Mouse (Mus musculus): ENCODE results near the gene Gm10518. TPM values are rescaled to one million over a fixed set of nuclear protein-coding genes. Genes with fewer than 3 reads are reported as not detected.
A peak's percentile ranks its signal among the peaks of the same experiment; 100 is the strongest.
"Not testable (repeated sequence)": the region's sequence is repeated elsewhere in the genome, so short reads cannot be mapped to it uniquely, and the experiment has no call there.

Gene Gm10518
- total RNA-seq (2015; ENCODE audit: low replicate concordance) (not detected in 2 replicates), total RNA-seq (2017; ENCODE audit: low replicate concordance) (not detected in 2 replicates)

DNA sequence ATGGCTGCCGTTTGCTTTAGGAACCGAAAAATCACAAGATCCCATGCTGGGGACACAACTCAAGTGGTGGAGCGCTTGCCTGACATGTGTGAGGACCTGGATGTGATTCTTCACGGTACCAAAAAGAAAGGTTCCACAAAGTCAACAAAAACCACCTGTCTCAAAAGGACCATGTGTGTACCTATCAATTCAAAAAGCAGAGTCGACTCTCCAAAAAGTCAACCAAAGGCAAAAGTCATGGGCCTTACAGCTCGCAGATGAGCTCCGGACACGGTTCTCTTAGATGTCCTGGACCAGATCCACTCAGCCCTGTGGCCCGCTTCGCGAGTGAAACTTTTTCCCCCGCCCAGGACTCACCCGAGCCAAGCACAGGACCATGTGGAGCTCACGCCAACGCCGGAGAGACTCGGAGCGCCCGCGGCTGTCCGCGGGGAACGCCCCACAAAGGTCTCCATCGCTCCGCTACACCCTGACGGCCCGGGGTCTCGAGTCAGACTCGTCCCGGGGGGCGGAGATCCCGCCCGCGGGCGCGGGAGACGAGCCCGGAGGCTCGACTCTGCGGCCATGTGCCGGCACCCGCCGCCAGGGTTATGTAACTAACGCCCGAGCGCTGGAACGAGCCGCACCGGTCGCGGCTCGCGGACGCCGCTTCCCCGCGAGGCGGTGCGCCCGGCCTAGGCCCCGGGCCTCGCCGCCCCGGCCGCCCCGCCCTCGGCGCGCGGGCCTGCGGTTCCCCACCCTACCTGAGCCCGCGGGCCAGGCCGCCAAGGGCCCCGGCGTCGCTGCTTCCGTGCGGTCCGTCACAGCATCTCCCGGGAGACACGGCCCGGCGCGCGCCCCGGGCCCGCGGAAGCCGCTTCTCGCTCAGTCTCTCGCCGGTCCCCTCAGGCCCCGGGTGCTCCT is at the start of gene Gm10518:
Gene Gm10518 (plus strand): TSS at position 767 of the 903 bp plus-strand sequence.
- ATAC-seq (replicated peaks; ENCODE audit: low FRiP score, poor library complexity, severe bottlenecking): peak; percentile 57

- ATAC-seq (replicated peaks; ENCODE audit: low FRiP score, poor library complexity, severe bottlenecking): no peak
Measured at GRCm38 (mm10) chr1:179756477-179756876, 46.7 kb upstream of the Gm10518 start.

DNA sequence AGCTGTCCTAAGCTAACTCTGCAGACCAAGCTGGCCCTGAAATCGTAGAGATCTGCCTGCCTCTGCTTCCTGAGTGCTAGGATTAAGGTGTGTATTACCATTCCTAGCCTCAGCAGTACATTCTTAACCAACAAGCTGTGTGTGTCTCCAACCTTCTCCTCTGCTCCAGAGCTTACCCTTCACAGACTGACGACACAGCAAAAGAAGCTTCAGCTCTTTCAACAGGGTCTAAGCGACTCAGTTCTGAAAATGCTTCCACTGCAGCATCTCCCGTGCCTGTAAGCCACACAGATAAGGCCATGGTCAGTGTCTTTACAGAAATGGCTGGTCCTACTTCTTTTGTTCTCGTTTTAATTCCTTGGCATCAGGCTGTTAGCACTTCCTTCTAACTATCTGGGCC is 43.1 kb upstream of the Gm10518 start:
- ATAC-seq (replicated peaks; ENCODE audit: low FRiP score, poor library complexity, severe bottlenecking): no peak

DNA sequence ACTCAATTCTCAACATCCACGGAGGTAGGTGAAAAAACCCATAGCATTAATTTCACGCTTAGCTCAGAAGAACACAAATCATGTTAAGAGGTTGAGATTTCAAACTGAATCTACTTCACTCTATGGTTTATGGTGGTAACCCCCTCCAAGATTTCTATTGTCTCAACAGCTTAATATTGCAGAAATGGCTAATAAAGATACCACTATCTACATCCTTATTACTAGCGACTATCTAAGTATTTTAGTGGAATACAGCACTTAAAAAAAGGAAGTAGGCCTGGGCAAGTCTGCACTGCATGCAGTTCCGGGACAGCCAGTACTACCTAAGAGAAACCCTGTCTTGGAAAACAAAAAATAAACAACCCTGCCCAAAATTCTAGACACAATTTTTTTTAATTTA is 42.6 kb upstream of the Gm10518 start:
- ATAC-seq (replicated peaks; ENCODE audit: low FRiP score, poor library complexity, severe bottlenecking): no peak

DNA sequence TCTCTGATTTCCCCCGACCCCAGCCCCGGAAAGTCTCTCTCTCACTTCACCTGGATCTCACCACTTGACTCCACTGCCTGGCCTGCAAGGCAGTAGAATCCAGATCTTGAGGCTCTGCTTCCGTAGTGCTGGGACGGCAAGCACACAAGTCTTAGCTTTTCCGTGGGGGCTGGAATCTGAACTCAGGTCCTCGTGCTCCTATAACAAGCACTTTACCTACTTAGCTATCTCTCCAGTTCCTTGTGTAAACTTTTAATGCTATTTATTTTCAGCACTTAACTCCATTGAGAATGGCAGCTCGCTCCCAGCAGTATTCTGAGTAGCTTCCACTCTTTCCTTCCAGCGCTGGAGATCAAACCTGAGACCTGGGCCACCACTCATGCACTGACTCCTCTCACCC is 26.3 kb upstream of the Gm10518 start:
- ATAC-seq (replicated peaks; ENCODE audit: low FRiP score, poor library complexity, severe bottlenecking): no peak

DNA sequence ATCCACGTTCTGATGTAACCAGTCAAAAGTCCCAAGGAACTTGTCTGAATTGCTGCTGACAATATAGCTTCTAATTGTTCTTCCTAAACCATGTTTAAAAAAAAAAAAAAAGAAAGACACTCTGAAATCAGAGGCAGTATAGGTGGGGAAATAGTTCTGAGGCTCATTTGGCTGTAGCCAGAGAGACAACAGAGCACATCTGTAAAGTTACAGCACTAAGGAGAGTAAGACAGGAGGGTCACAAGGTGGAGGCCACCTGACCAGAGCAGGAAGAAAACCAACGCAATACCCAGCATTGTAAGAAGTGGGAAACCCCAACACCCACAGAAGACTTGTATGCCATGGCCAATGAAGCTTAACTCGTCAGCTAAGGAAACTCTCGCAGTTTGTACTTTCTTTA is 19.1 kb upstream of the Gm10518 start:
- ATAC-seq (replicated peaks; ENCODE audit: low FRiP score, poor library complexity, severe bottlenecking): no peak

GRCm38 (mm10) chr1:179785502-179785901 is 17.7 kb upstream of the Gm10518 start:
- no peak for ATAC-seq (replicated peaks; ENCODE audit: low FRiP score, poor library complexity, severe bottlenecking)

GRCm38 (mm10) chr1:179787281-179787680 is 15.9 kb upstream of the Gm10518 start:
- no peak for ATAC-seq (replicated peaks; ENCODE audit: low FRiP score, poor library complexity, severe bottlenecking)

- ATAC-seq (replicated peaks; ENCODE audit: low FRiP score, poor library complexity, severe bottlenecking): no peak
Measured at GRCm38 (mm10) chr1:179798794-179799193, 4.4 kb upstream of the Gm10518 start.

- ATAC-seq (replicated peaks; ENCODE audit: low FRiP score, poor library complexity, severe bottlenecking): peak; percentile 85
Measured at GRCm38 (mm10) chr1:179803513-179804139, 450 bp downstream of the Gm10518 start, which contains the start of gene Ahctf1. Gene Ahctf1, minus strand, starts transcription at chr1:179803680.

- ATAC-seq (replicated peaks; ENCODE audit: low FRiP score, poor library complexity, severe bottlenecking): peak; percentile 27
Measured at GRCm38 (mm10) chr1:179804140-179804881, 1.1 kb downstream of the Gm10518 start.

DNA sequence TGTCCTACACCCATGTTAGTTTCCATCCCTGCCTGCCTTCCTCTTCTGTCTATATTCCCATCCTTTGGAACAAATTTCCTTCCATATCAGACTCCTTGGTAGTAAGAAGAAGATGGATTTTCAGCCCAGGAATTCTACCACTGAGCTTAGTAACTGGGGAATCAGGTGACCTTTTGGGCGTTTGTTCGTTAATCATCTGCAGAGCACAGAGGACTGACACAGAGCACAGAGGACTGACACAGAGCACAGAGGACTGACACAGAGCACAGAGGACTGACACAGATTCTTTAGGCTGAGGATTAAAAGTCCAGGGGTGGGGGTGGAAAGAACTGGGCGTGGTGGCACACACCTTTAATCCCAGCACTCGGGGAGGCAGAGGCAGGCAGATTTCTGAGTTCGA is 2.6 kb downstream of the Gm10518 start:
- no peak for ATAC-seq (replicated peaks; ENCODE audit: low FRiP score, poor library complexity, severe bottlenecking)

- no peak for ATAC-seq (replicated peaks; ENCODE audit: low FRiP score, poor library complexity, severe bottlenecking)
Measured at GRCm38 (mm10) chr1:179807468-179807867, 4.3 kb downstream of the Gm10518 start.

DNA sequence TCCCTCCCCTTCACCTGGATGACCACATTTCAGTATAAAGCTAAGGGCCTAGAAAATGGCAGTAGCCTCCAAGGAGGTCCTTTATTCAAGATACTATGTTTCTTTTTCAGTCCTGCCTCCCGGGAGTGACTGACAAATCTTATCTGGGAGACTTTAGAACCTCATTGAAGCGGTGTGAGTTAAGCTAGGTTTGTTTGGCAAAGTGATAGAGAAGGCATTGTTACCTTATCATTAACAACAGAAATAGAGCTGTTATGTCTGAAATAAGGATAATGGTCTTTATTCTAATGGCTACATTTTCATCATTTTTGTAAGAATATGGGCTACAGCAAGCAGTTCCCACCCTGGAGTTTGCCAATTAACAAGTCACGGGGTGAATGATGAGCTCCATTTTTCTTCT is 5.1 kb downstream of the Gm10518 start:
- no peak for ATAC-seq (replicated peaks; ENCODE audit: low FRiP score, poor library complexity, severe bottlenecking)

DNA sequence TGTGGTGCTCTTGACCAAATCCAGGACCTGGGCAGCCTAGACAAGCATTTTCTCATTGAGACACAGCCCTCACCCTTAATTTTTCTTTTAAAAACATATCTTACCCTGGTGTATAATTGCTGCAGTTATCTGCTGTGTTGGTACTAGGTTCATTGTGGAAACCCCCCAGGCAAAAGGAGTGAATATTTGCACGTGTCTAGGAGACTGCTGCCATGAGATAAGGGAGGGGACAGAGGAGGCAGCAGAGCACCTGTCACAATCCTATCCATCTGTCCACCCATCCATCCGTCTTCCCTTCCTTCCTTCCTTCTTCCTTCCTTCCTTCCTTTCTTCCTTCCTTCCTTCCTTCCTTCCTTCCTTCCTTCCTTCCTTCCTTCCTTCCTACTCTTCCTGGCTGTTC is 10.2 kb downstream of the Gm10518 start:
- no peak for ATAC-seq (replicated peaks; ENCODE audit: low FRiP score, poor library complexity, severe bottlenecking)

- ATAC-seq (replicated peaks; ENCODE audit: low FRiP score, poor library complexity, severe bottlenecking): no peak
Measured at GRCm38 (mm10) chr1:179814616-179815015, 11.4 kb downstream of the Gm10518 start.

DNA sequence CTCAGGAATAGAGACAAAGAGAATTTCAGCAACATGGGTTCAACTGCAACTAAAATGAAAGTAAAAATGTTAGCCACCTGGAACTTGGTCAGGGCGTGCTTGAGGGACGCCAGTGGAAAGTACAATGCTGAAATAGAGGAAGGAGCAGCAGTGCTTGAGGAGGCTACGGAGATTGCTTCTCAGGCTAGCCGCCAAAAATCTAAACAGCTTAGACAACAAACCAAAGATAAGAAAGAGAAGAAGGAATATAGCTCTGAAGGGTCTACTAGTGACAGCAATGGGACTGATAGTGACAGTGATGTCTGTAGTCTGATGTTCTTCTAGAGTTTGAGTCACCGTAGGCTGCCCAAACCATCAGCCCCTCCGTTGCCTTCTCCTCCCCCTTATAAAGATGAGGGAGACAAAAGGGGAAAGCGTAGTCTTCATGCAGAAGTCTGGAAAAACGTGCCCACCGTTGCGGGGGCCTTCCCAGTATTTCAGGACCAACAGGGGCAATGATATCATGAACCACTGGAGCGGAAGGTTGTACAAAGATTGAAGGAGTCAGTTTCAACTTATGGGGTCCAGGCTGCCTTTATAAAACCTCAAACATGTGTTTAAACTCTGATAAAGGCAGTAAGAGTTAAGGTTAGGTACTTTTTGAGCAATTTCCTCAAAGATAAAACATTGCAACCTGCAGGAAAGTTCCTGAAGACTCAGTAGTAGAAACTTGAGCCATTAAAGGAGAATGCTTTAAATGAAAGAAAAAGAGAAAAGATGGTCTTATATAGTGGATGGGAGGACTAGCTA is 15.5 kb downstream of the Gm10518 start:
- ATAC-seq (replicated peaks; ENCODE audit: low FRiP score, poor library complexity, severe bottlenecking): not testable (repeated sequence)

DNA sequence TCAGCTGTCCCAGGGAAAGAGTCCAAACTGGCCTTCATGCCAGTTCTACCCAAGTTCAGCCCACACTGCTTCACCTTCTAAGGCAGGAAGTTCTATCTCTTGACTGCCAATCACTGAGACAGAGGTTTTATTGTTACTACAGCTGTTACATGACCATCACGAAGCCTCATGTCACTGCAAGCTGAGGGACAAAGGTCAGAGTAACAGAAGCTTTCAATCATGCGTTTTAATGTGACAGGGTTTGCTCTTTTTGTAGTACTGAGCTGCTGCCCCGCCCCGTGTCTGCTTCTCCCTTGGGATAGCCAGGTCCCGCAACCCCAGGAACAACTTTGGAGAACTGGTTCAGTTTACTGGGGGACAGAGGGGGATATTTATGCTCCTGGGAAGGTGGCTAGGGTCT is 21.4 kb downstream of the Gm10518 start:
- ATAC-seq (replicated peaks; ENCODE audit: low FRiP score, poor library complexity, severe bottlenecking): no peak

GRCm38 (mm10) chr1:179828051-179828450 is 24.9 kb downstream of the Gm10518 start:
- no peak for ATAC-seq (replicated peaks; ENCODE audit: low FRiP score, poor library complexity, severe bottlenecking)

DNA sequence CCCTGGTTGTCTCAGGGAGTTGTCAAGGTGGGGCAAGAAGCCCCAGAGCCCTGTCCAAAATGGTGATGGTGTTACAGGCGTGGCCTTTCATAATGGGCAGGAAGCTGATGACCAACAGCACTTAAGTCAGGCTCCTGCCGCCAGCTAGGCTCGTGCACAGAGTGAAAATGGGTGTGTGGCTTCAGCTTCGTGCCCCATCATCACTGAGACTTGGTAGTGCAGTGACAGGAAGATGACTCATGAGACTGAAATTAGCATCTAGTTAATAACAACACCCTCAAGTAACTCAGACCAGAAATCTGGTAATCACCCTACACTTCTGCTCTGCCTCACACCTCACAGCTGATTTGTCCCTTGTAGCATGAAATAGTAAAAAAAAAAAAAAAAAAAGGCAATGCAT is 25.7 kb downstream of the Gm10518 start:
- ATAC-seq (replicated peaks; ENCODE audit: low FRiP score, poor library complexity, severe bottlenecking): no peak
